Mouse (Mus musculus) kidney, embryonic 16.5 days (tissue): ENCODE results near the gene Lgi4. TPM values are rescaled to one million over a fixed set of nuclear protein-coding genes. Genes with fewer than 3 reads are reported as not detected.

Experiments used
- ATAC-seq: fragments of 200-750 bp; cut with Nextera tagmentation; 2 replicates; pipeline ENCODE4 v1.8.0; 2017; ENCODE audit warnings: moderate TSS enrichment; ENCODE audit not compliant: low FRiP score, low TSS enrichment
- H3K27ac ChIP-seq: fragments of 300-500 bp; sonication (generic); 2 replicates; pipeline ENCODE4 v1.5.1; 2014; ENCODE audit warnings: low read length
- H3K27me3 ChIP-seq: fragments of 300-500 bp; sonication (generic); 2 replicates; pipeline ENCODE4 v1.6.1; 2014; ENCODE audit warnings: low read length, control low read depth, mixed read lengths; ENCODE audit not compliant: insufficient read depth
- H3K36me3 ChIP-seq: fragments of 300-500 bp; sonication (generic); 2 replicates; pipeline ENCODE4 v1.6.1; 2014; ENCODE audit warnings: low read length, control low read depth, mixed read lengths; ENCODE audit not compliant: insufficient read depth
- H3K4me1 ChIP-seq: fragments of 300-500 bp; sonication (generic); 2 replicates; pipeline ENCODE4 v1.6.1; 2014; ENCODE audit warnings: low read length, control low read depth, mixed read lengths; ENCODE audit not compliant: insufficient read depth
- H3K4me2 ChIP-seq: fragments of 300-500 bp; sonication (generic); replicated peaks from 2 replicates; pipeline ENCODE4 v1.6.1; 2014; ENCODE audit warnings: low read depth, low read length
- H3K4me3 ChIP-seq: fragments of 300-500 bp; sonication (generic); 2 replicates; pipeline ENCODE4 v1.5.1; 2014; ENCODE audit warnings: mild to moderate bottlenecking, low read length
- H3K9ac ChIP-seq: fragments of 300-500 bp; sonication (generic); replicated peaks from 2 replicates; pipeline ENCODE4 v1.6.1; 2014; ENCODE audit warnings: low read length
- H3K9me3 ChIP-seq: fragments of 300-500 bp; sonication (generic); 2 replicates; pipeline ENCODE4 v1.6.1; 2016; ENCODE audit warnings: low read length, control low read depth
- WGBS: fragments of 180-500 bp; shearing (Covaris S2); extraction: QIAGEN DNeasy Blood & Tissue Kit; methylation state at CpG from one replicate; pipeline ENCODE4 v1.1.7; 2014; 5-methylcytosine and 5-hydroxymethylcytosine counted together
- polyA plus RNA-seq: library from polyadenylated mRNA; unstranded; fragments of >200 nt; fragmentation: Nextera tagmentation; extraction: Ambion mirVana; gene quantifications from 2 replicates; pipeline ENCODE4 v1.2.1, GENCODE M21; 2015

Gene Lgi4
- polyA plus RNA-seq, 1 experiment from 2014 or later = 0.32 TPM

- H3K27ac ChIP-seq = no peak overlapping the region
- ATAC-seq = no peak
- H3K4me3 ChIP-seq = no peak overlapping the region
- no peaks in the 10 kb centered on the region for H3K36me3 ChIP-seq
- peaks cover 26% of the 10 kb centered on the region for H3K4me1 ChIP-seq
- WGBS = 74% methylated on average over 15 of the region's 15 CpGs
- H3K9ac ChIP-seq = no peak overlapping the region
- no peaks in the 10 kb centered on the region for H3K9me3 ChIP-seq
- H3K4me2 ChIP-seq = no peak overlapping the region
- no peaks in the 10 kb centered on the region for H3K27me3 ChIP-seq
Observed at GRCm38 (mm10) chr7:31110861-31111385, 51.8 kb downstream of the Lgi4 start.

- Histone ChIP-seq H3K9ac (no peak overlapping the region), H3K27ac (no peak overlapping the region), H3K4me1 (peaks cover 33% of the 10 kb centered on the region), H3K4me3 (no peak overlapping the region), H3K36me3 (no peaks in the 10 kb centered on the region), H3K27me3 (no peaks in the 10 kb centered on the region), H3K4me2 (no peak overlapping the region), H3K9me3 (no peaks in the 10 kb centered on the region)
- ATAC-seq = no peak
- 46% methylated on average over 4 of the region's 4 CpGs for WGBS
Observed at GRCm38 (mm10) chr7:31112036-31112435, 52.9 kb downstream of the Lgi4 start.

- Histone ChIP-seq H3K36me3 (no peaks in the 10 kb centered on the region), H3K9ac (no peak overlapping the region), H3K4me1 (peaks cover 33% of the 10 kb centered on the region), H3K4me2 (peak overlapping the region; percentile 50), H3K9me3 (no peaks in the 10 kb centered on the region), H3K27me3 (no peaks in the 10 kb centered on the region), H3K27ac (no peak overlapping the region), H3K4me3 (no peak overlapping the region)
- 67% methylated on average over 6 of the region's 6 CpGs for WGBS
- ATAC-seq = no peak
Observed at GRCm38 (mm10) chr7:31113800-31114199, 54.7 kb downstream of the Lgi4 start.

- H3K36me3 ChIP-seq = no peaks in the 10 kb centered on the region
- peak; percentile 33; the same call in 1 of the 2 replicates for ATAC-seq
- peak overlapping the region; percentile 38 for H3K4me3 ChIP-seq
- H3K9me3 ChIP-seq = no peaks in the 10 kb centered on the region
- H3K4me1 ChIP-seq = peaks cover 33% of the 10 kb centered on the region
- WGBS = 45% methylated on average over 10 of the region's 10 CpGs
- H3K27ac ChIP-seq = peak overlapping the region; percentile 81
- H3K4me2 ChIP-seq = peak overlapping the region; percentile 50
- H3K27me3 ChIP-seq = no peaks in the 10 kb centered on the region
- H3K9ac ChIP-seq = peak overlapping the region; percentile 54
Observed at GRCm38 (mm10) chr7:31114646-31115045, 55.5 kb downstream of the Lgi4 start.

GRCm38 (mm10) chr7:31115182-31115581 lies 56.0 kb downstream of the Lgi4 start, which contains the start of gene Hpn:
Hpn (minus strand) TSS chr7:31115290.
- H3K4me3 ChIP-seq = peak within 1 kb of the TSS; percentile 38
- peak within 1 kb of the TSS; percentile 54 for H3K9ac ChIP-seq
- WGBS = 16% methylated on average over 14 of the region's 15 CpGs
- peak within 1 kb of the TSS; percentile 81 for H3K27ac ChIP-seq
- peak; percentile 85 for ATAC-seq
- H3K4me1 ChIP-seq = peaks cover 33% of the 10 kb centered on the region
- no peaks in the 10 kb centered on the region for H3K27me3 ChIP-seq
- H3K9me3 ChIP-seq = no peaks in the 10 kb centered on the region
- peak within 1 kb of the TSS; percentile 50 for H3K4me2 ChIP-seq
- H3K36me3 ChIP-seq = no peaks in the 10 kb centered on the region

- Histone ChIP-seq H3K9me3 (no peaks in the 10 kb centered on the region), H3K27me3 (no peaks in the 10 kb centered on the region), H3K27ac (peak overlapping the region; percentile 81), H3K4me2 (peak overlapping the region; percentile 50; the same call in 1 of the 2 replicates), H3K4me3 (no peak overlapping the region), H3K4me1 (peaks cover 33% of the 10 kb centered on the region), H3K36me3 (no peaks in the 10 kb centered on the region), H3K9ac (peak overlapping the region; percentile 52)
- 9% methylated on average over 17 of the region's 17 CpGs for WGBS
- ATAC-seq = peak; percentile 66
Observed at GRCm38 (mm10) chr7:31115587-31116043, 56.5 kb downstream of the Lgi4 start.

GRCm38 (mm10) chr7:31116721-31117145 lies 57.6 kb downstream of the Lgi4 start:
- H3K9me3 ChIP-seq = no peaks in the 10 kb centered on the region
- 39% methylated on average over 15 of the region's 16 CpGs for WGBS
- no peaks in the 10 kb centered on the region for H3K36me3 ChIP-seq
- H3K4me2 ChIP-seq = no peak overlapping the region
- no peak overlapping the region for H3K4me3 ChIP-seq
- no peak overlapping the region for H3K27ac ChIP-seq
- peaks cover 27% of the 10 kb centered on the region for H3K4me1 ChIP-seq
- H3K9ac ChIP-seq = no peak overlapping the region
- no peak for ATAC-seq
- H3K27me3 ChIP-seq = no peaks in the 10 kb centered on the region

GRCm38 (mm10) chr7:31117465-31117864 lies 58.3 kb downstream of the Lgi4 start:
- Histone ChIP-seq H3K36me3 (no peaks in the 10 kb centered on the region), H3K9ac (no peak overlapping the region), H3K9me3 (no peaks in the 10 kb centered on the region), H3K27me3 (no peaks in the 10 kb centered on the region), H3K4me1 (peaks cover 21% of the 10 kb centered on the region), H3K4me2 (no peak overlapping the region), H3K4me3 (no peak overlapping the region), H3K27ac (no peak overlapping the region)
- 88% methylated on average over 11 of the region's 11 CpGs for WGBS
- ATAC-seq = no peak

GRCm38 (mm10) chr7:31118486-31118885 lies 59.3 kb downstream of the Lgi4 start:
- 81% methylated on average over 7 of the region's 7 CpGs for WGBS

GRCm38 (mm10) chr7:31119556-31119955 lies 60.4 kb downstream of the Lgi4 start:
- H3K9ac ChIP-seq = no peak overlapping the region
- no peak overlapping the region for H3K27ac ChIP-seq
- no peak overlapping the region for H3K4me3 ChIP-seq
- no peaks in the 10 kb centered on the region for H3K9me3 ChIP-seq
- no peaks in the 10 kb centered on the region for H3K36me3 ChIP-seq
- no peak overlapping the region for H3K4me2 ChIP-seq
- peaks cover 21% of the 10 kb centered on the region for H3K4me1 ChIP-seq
- peaks cover 3% of the 10 kb centered on the region; the same call in 1 of the 2 replicates for H3K27me3 ChIP-seq
- 89% methylated on average over 5 of the region's 5 CpGs for WGBS
- ATAC-seq = no peak

More at GRCm38 (mm10) chr7:31118486-31118885, 59.3 kb downstream of the Lgi4 start:
- H3K36me3 ChIP-seq = no peaks in the 10 kb centered on the region
- H3K4me1 ChIP-seq = peaks cover 21% of the 10 kb centered on the region
- H3K27me3 ChIP-seq = no peaks in the 10 kb centered on the region
- H3K27ac ChIP-seq = no peak overlapping the region
- ATAC-seq = no peak
- H3K4me2 ChIP-seq = no peak overlapping the region
- H3K4me3 ChIP-seq = no peak overlapping the region
- H3K9me3 ChIP-seq = no peaks in the 10 kb centered on the region
- no peak overlapping the region for H3K9ac ChIP-seq
